Mouse (Mus musculus) heart, adult 2 months (tissue): ENCODE results near the gene Larp6. TPM values are rescaled to one million over a fixed set of nuclear protein-coding genes. Genes with fewer than 3 reads are reported as not detected.
A peak's percentile ranks its signal among the peaks of the same experiment; 100 is the strongest.

Source experiments
- DNase-seq, 2 experiments: peaks; one replicate each; pipeline ENCODE4 v3.0.0; 2021
- H3K27ac ChIP-seq: fragments of 200-600 bp; 2 replicates; pipeline ENCODE4 v1.8.1; 2022
- H3K27me3 ChIP-seq: fragments of 200-500 bp; 2 replicates; pipeline ENCODE4 v1.6.1; 2012; ENCODE audit warnings: mild to moderate bottlenecking, low read length, inconsistent platforms, mixed read lengths; ENCODE audit not compliant: control insufficient read depth, insufficient read depth
- H3K36me3 ChIP-seq: fragments of 200-500 bp; 2 replicates; pipeline ENCODE4 v1.6.1; 2012; ENCODE audit warnings: low read length, inconsistent platforms; ENCODE audit not compliant: control insufficient read depth, insufficient read depth
- H3K4me1 ChIP-seq: fragments of 200-500 bp; 2 replicates; pipeline ENCODE4 v1.6.1; 2011; ENCODE audit warnings: low read length; ENCODE audit not compliant: control insufficient read depth, insufficient read depth
- H3K4me3 ChIP-seq: fragments of 200-600 bp; 2 replicates; pipeline ENCODE4 v1.8.1; 2022
- H3K79me2 ChIP-seq: fragments of 200-500 bp; replicated peaks from 2 replicates; pipeline ENCODE4 v1.6.1; 2012; ENCODE audit warnings: mild to moderate bottlenecking, inconsistent platforms, low read length, moderate library complexity, mixed read lengths; ENCODE audit not compliant: control insufficient read depth, insufficient read depth
- H3K9ac ChIP-seq: fragments of 200-500 bp; 2 replicates; pipeline ENCODE4 v1.6.1; 2012; ENCODE audit warnings: low read depth, mild to moderate bottlenecking, control low read depth, inconsistent platforms, low read length, mixed read lengths
- CTCF ChIP-seq: fragments of 200-600 bp; IDR thresholded peaks from 2 replicates; pipeline ENCODE4 v1.8.1; 2022; ENCODE audit warnings: antibody characterized with exemption, mild to moderate bottlenecking, moderate library complexity
- EP300 ChIP-seq: fragments of 200-500 bp; IDR thresholded peaks from 2 replicates; pipeline ENCODE4 v1.6.1; 2011; ENCODE audit warnings: low read depth, low read length, control low read depth; ENCODE audit not compliant: insufficient read depth
- POLR2A ChIP-seq: fragments of 200-500 bp; IDR thresholded peaks from 2 replicates; pipeline ENCODE4 v1.6.1; 2011; ENCODE audit warnings: mild to moderate bottlenecking, low read depth, low read length, control low read depth; ENCODE audit not compliant: insufficient read depth
- WGBS: fragments of 180-500 bp; shearing (Covaris S2); methylation state at CpG from one replicate; pipeline ENCODE4 v1.1.7; 2018; 5-methylcytosine and 5-hydroxymethylcytosine counted together
- intact Hi-C: fragments of 180-260 bp; cut with DNase I; formaldehyde crosslinking; loops from one replicate; pipeline ENCODE4 v1.15.1; 2025
- polyA plus RNA-seq: library from polyadenylated mRNA; depleted of rRNA; stranded (reverse); fragments of >200 nt; gene quantifications from 2 replicates; pipeline ENCODE4 v1.2.3, GENCODE M21; 2012
- total RNA-seq, 2 experiments: library from RNA; stranded (reverse); gene quantifications; 2 replicates each; pipeline ENCODE4 v1.2.3; 2021

Larp6 gene
- total and polyA plus RNA-seq, 3 experiments, result 0.94 to 1.9 (median 1.7) TPM

DNA sequence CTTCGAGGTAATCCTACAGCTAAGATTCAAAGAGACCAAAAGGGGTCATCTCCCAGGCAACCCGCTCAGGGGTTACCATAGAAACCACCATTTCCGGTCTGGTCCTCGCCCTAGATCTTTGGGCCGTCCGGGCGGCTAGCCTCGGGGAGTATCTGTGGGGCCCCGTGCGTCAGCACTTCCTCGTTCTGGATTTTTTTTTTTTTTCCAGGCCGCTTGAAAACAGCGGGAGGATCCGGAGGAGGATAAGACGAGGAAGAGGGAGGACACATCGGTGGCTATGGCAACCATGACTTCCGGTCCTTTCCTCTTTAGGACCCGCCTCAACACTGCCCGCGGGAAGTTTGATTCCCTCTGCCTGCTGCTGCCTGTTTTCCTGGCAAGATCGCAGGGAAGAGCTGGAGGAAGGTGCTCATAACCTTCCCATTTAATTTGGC lies 24.9 kb upstream of the Larp6 start, which contains the start of gene Lrrc49:
TSS of gene Lrrc49 (minus strand) at position 268 of the 434 bp plus-strand sequence.
- under 1% methylated on average over 21 of the region's 21 CpGs for WGBS
- intact Hi-C loops, result loop anchor here (2.0 kb wide), 1 partner anchor 443 kb away; no protein-coding TSS in a partner anchor

DNA sequence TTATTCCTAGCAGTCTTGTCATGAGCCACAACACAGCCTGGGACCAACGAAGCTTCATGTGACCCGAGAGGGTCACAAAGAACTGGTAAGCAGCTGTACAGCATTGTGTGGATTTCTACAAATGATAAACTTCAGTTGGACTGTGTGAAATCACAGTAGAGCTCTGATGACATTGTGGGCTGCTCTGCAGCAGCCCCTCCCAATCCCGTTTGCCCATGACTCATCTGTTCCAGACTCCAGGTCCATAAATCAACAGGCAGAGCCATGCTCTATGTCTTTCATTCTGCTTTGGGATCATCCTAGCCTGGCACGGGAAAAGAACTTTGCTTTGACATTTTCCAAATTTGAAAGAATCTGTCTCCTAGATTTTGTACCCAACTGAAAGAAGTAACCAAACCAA lies 20.2 kb upstream of the Larp6 start:
- Histone ChIP-seq H3K4me1 (no peaks in the 10 kb centered on the region; the same call in 1 of the 2 replicates), H3K9ac (no peak overlapping the region), H3K4me3 (no peak overlapping the region), H3K27ac (no peak overlapping the region), H3K36me3 (no peaks in the 10 kb centered on the region), H3K79me2 (no peaks in the 10 kb centered on the region), H3K27me3 (no peaks in the 10 kb centered on the region)
- TF ChIP-seq POLR2A, result no peak
- WGBS, result 32% methylated on average over 4 of the region's 4 CpGs
- DNase-seq, result peak in 1 of 2 experiments; percentile 19
- intact Hi-C loops, result no loop called here

More for the DNA sequence above, 24.9 kb upstream of the Larp6 start, which contains the start of gene Lrrc49:
- no peaks in the 10 kb centered on the region; the same call in 1 of the 2 replicates for H3K79me2 ChIP-seq
- peak within 1 kb of the TSS; percentile 37 for H3K9ac ChIP-seq
- peak within 1 kb of the TSS; percentile 61 for H3K4me3 ChIP-seq
- peak within 1 kb of the TSS; percentile 75 for H3K27ac ChIP-seq
- DNase-seq, result peak; percentile 91 to 92
- no peaks in the 10 kb centered on the region; the same call in 1 of the 2 replicates for H3K4me1 ChIP-seq
- H3K36me3 ChIP-seq, result no peaks in the 10 kb centered on the region
- TF ChIP-seq EP300 (peak; percentile 77), POLR2A (0 out of 2 replicates have a peak, but pooled peaks have one; percentile 29), CTCF (peak; percentile 24; the same call in 1 of the 2 replicates)
- H3K27me3 ChIP-seq, result no peaks in the 10 kb centered on the region

DNA sequence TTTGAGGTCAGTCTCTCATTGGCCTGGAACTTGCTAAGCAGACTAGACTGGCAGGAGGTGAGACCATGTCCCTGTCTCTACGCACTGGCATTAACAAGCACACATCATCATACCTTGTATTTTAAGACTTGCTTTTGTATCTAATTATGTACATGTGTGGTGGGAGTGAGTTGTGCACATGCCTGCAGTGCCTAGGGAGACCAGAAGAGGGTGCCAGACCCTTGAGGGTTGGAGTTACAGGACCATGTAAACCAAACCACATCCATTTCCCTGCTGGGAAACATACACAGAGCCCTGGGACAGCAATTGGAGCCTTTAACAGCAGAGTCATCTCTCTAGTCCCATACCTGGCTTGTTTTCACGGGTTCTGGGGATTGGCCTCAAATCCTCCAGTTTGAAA lies 18.8 kb upstream of the Larp6 start:
- H3K27ac ChIP-seq, result no peak overlapping the region
- peak in 1 of 2 experiments; percentile 31 for DNase-seq
- no peaks in the 10 kb centered on the region for H3K27me3 ChIP-seq
- H3K9ac ChIP-seq, result no peak overlapping the region
- TF ChIP-seq POLR2A (no peak), CTCF (peak; percentile 52)
- H3K4me3 ChIP-seq, result no peak overlapping the region
- 70% methylated on average over 2 of the region's 2 CpGs for WGBS
- H3K36me3 ChIP-seq, result no peaks in the 10 kb centered on the region
- intact Hi-C loops, result no loop called here
- no peaks in the 10 kb centered on the region for H3K79me2 ChIP-seq
- H3K4me1 ChIP-seq, result no peaks in the 10 kb centered on the region; the same call in 1 of the 2 replicates

GRCm38 (mm10) chr9:60696271-60696985 lies 16.4 kb upstream of the Larp6 start:
- Histone ChIP-seq H3K27me3 (no peaks in the 10 kb centered on the region), H3K79me2 (no peaks in the 10 kb centered on the region), H3K9ac (no peak overlapping the region), H3K27ac (peak overlapping the region; percentile 43), H3K36me3 (no peaks in the 10 kb centered on the region), H3K4me1 (no peaks in the 10 kb centered on the region; the same call in 1 of the 2 replicates), H3K4me3 (no peak overlapping the region)
- WGBS, result 62% methylated on average over 6 of the region's 6 CpGs
- intact Hi-C loops, result no loop called here
- no peak for TF ChIP-seq EP300
- peak; percentile 38 for DNase-seq

DNA sequence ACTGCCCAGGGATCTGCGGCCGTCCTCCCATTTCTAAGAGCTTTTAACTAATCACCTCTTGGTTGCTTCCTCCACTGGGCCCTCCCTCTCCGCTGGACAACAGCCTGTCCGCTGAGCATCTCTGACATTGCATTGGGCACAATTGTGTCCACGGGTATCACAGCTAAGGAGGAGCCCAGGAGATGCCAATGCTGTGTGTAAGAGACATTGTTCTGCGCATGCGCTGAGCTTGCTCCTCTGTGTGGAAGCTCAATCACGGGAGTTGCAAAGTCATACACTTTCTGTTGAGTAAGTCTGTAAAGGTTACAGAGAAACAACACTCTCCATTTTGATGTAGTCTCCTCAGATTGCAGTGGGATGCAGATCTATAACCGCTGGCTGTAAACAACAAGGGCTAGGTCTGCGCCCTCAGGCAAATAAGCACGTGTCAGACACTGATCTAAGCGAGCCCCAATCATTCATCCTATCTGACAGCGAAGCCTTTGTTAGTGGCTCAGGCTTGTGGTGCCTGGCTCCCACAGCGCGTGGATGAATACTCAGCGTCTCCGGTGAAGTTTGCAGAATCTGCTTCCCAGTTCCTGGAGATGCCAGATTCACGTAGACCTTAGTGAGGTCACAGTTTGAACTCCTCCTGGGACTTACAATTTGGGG lies 13.1 kb upstream of the Larp6 start:
- TF ChIP-seq EP300 (no peak), CTCF (no peak), POLR2A (no peak)
- intact Hi-C loops, result no loop called here
- no peaks in the 10 kb centered on the region; the same call in 1 of the 2 replicates for H3K4me1 ChIP-seq

GRCm38 (mm10) chr9:60707594-60707993 lies 5.2 kb upstream of the Larp6 start:
- H3K27ac ChIP-seq, result no peak overlapping the region
- H3K36me3 ChIP-seq, result no peaks in the 10 kb centered on the region
- H3K4me3 ChIP-seq, result no peak overlapping the region
- no peak for DNase-seq
- H3K4me1 ChIP-seq, result no peaks in the 10 kb centered on the region
- 87% methylated on average over 2 of the region's 2 CpGs for WGBS
- intact Hi-C loops, result no loop called here
- H3K79me2 ChIP-seq, result no peaks in the 10 kb centered on the region
- H3K27me3 ChIP-seq, result no peaks in the 10 kb centered on the region
- no peak overlapping the region for H3K9ac ChIP-seq
- TF ChIP-seq POLR2A, result no peak
- no peak for TF ChIP-seq CTCF
- no peak for TF ChIP-seq EP300

More for the DNA sequence above, 13.1 kb upstream of the Larp6 start:
- no peak overlapping the region for H3K4me3 ChIP-seq
- no peak overlapping the region for H3K27ac ChIP-seq
- no peaks in the 10 kb centered on the region for H3K36me3 ChIP-seq
- H3K9ac ChIP-seq, result no peak overlapping the region
- no peaks in the 10 kb centered on the region for H3K79me2 ChIP-seq
- DNase-seq, result no peak
- H3K27me3 ChIP-seq, result no peaks in the 10 kb centered on the region
- WGBS, result 82% methylated on average over 18 of the region's 18 CpGs
